Mouse (Mus musculus) mouse trophoblast stem cell (cell line): ENCODE measurements around the gene Aldh1a2.

Experiments used
- in situ Hi-C, 2 experiments: fragments of 300-500 bp; cut with MseI, MboI; formaldehyde crosslinking; loops; 2 replicates in 1 of 2; 3 replicates in 1 of 2; pipeline ENCODE4 v1.15.1; 2025

The Aldh1a2 gene

GRCm38 (mm10) chr9:71215248-71216035 is at the start of gene Aldh1a2:
Gene Aldh1a2 (plus strand): TSS chr9:71215789.
- in situ Hi-C loops, result loop anchor here (10.0 kb wide), 3 partner anchors 99 to 229 kb away; no protein-coding TSS in a partner anchor

GRCm38 (mm10) chr9:71166019-71166705 is 49.4 kb upstream of the Aldh1a2 start:
- in situ Hi-C loops, result no loop called here

GRCm38 (mm10) chr9:71166871-71167465 is 48.6 kb upstream of the Aldh1a2 start:
- in situ Hi-C loops, result no loop called here

- in situ Hi-C loops, result no loop called here
Measured at GRCm38 (mm10) chr9:71167473-71168215, 47.9 kb upstream of the Aldh1a2 start.

- in situ Hi-C loops, result no loop called here
Measured at GRCm38 (mm10) chr9:71168511-71168910, 47.1 kb upstream of the Aldh1a2 start, which contains the start of gene Aqp9. Gene Aqp9 (minus strand): TSS chr9:71168682.

- in situ Hi-C loops, result no loop called here
Measured at GRCm38 (mm10) chr9:71173533-71173932, 42.1 kb upstream of the Aldh1a2 start.

- in situ Hi-C loops, result no loop called here
Measured at GRCm38 (mm10) chr9:71174316-71174975, 41.1 kb upstream of the Aldh1a2 start.

GRCm38 (mm10) chr9:71175686-71176085 is 39.9 kb upstream of the Aldh1a2 start:
- in situ Hi-C loops, result no loop called here

- in situ Hi-C loops, result no loop called here
Measured at GRCm38 (mm10) chr9:71179276-71179896, 36.2 kb upstream of the Aldh1a2 start.

- in situ Hi-C loops, result loop anchor here (10.0 kb wide), 1 partner anchor 45 kb away; no protein-coding TSS in a partner anchor
Measured at GRCm38 (mm10) chr9:71179964-71180700, 35.5 kb upstream of the Aldh1a2 start.

GRCm38 (mm10) chr9:71185285-71185684 is 30.3 kb upstream of the Aldh1a2 start:
- in situ Hi-C loops, result loop anchor here (10.0 kb wide), 1 partner anchor 50 kb away; no protein-coding TSS in a partner anchor

GRCm38 (mm10) chr9:71185823-71186222 is 29.8 kb upstream of the Aldh1a2 start:
- in situ Hi-C loops, result loop anchor here (10.0 kb wide), 1 partner anchor 51 kb away; no protein-coding TSS in a partner anchor

- in situ Hi-C loops, result loop anchor here (10.0 kb wide), 1 partner anchor 53 kb away; no protein-coding TSS in a partner anchor
Measured at GRCm38 (mm10) chr9:71187396-71187795, 28.2 kb upstream of the Aldh1a2 start.

- in situ Hi-C loops, result loop anchor here (10.0 kb wide), 1 partner anchor 54 kb away; no protein-coding TSS in a partner anchor
Measured at GRCm38 (mm10) chr9:71188647-71189415, 26.8 kb upstream of the Aldh1a2 start.

GRCm38 (mm10) chr9:71198826-71199225 is 16.8 kb upstream of the Aldh1a2 start:
- in situ Hi-C loops, result no loop called here

GRCm38 (mm10) chr9:71202265-71202664 is 13.3 kb upstream of the Aldh1a2 start:
- in situ Hi-C loops, result no loop called here

GRCm38 (mm10) chr9:71209299-71209698 is 6.3 kb upstream of the Aldh1a2 start:
- in situ Hi-C loops, result no loop called here

GRCm38 (mm10) chr9:71210870-71211269 is 4.7 kb upstream of the Aldh1a2 start:
- in situ Hi-C loops, result loop anchor here (10.0 kb wide), 3 partner anchors 104 to 234 kb away; no protein-coding TSS in a partner anchor

GRCm38 (mm10) chr9:71213636-71214035 is 2.0 kb upstream of the Aldh1a2 start:
- in situ Hi-C loops, result loop anchor here (10.0 kb wide), 3 partner anchors 101 to 231 kb away; no protein-coding TSS in a partner anchor
